Mouse (Mus musculus): ENCODE results near the gene Ankrd13d.

Gene Ankrd13d

GRCm38 (mm10) chr19:4282898-4283553 is at the start of gene Ankrd13d:
Gene Ankrd13d (minus strand): TSS chr19:4283137.
- DNase-seq = peak; percentile 94

DNA sequence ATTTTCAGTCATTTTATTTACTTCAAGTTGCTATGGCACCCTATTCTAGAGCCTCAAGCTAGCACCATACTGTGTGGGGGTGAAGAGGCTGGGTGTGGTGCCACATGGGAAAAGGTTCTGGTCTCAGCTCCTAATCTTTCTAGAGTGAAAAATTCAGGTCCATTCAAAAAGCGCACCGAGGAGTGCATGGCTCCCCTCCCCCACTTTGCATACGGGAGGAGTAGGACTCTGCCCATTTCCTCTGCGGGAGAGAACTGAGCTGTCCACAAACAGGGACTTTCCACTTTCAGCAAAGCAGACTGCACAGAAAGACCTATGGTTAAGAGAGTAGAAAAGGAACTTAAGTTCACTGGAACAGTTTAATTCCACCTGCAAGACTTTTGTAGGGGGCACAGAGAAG is 49.7 kb upstream of the Ankrd13d start:
- peak; percentile 62 for DNase-seq

DNA sequence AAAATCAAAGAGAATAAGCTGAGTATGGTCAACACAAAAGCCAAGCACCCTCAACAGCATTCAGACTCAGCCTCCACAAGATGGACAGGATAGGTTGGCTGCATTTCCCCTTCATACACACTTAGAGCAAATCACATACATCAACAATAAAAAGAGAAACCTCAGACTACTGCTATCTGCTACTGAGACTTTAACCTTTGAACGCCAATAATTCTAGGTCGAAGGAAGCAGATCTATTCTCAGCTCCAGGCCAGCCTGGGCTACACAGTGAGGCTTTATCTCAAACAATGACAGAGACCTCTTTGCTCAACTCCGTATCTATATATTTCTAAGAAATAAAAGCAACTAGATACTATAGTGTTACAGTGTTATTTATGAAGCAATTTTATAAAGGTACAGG is 48.3 kb upstream of the Ankrd13d start:
- no peak for DNase-seq

- no peak for DNase-seq
These were observed 47.7 kb upstream of the Ankrd13d start for GRCm38 (mm10) chr19:4330603-4331002.

DNA sequence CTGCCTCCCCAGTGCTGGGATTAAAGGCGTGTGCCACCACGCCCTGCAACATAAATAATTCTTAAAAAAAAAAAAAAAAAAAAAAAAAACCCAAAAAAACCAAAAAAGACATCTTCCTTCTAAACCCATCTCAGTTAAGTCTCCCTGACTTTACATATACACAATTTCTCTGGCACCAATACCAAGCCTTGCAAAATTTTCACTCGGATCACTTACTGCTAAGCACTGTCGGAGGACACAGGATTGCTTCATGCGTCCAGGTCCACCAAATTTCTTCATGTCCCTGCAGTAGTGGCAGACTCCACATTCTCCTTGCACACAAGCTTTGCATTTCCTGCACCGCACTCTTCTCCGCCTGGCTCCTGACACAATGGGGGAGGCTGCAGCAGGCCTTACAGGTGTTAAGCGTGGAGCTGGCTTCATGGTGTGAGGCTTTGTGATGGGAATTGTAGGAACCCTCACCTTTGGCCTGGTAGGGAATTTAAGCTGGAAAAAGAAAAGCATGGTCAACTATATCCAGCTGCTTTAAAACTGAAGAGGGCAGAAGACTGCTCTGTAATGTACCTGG is 45.9 kb upstream of the Ankrd13d start:
- DNase-seq = no peak

- DNase-seq = no peak
These were observed 43.9 kb upstream of the Ankrd13d start for GRCm38 (mm10) chr19:4326881-4327280.

DNA sequence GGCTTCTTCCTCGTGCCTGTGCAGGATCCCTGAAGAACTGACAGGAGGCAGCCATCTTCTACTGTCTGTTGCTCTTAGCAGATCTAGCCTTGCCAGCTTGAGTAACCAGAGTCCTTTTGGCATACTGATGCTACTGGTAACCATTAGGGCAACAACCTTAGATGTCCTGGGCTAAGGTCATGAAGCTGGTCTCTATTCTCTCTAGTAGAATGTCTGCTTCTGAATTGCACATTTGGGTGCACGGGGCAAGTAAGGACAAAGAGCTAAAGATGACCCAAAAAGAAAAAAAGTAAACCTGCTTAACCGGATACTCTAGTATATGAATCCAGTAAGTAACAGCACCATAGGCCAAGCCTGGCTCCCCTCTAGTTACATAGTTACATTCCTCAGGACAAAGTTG is 43.2 kb upstream of the Ankrd13d start:
- DNase-seq = no peak

DNA sequence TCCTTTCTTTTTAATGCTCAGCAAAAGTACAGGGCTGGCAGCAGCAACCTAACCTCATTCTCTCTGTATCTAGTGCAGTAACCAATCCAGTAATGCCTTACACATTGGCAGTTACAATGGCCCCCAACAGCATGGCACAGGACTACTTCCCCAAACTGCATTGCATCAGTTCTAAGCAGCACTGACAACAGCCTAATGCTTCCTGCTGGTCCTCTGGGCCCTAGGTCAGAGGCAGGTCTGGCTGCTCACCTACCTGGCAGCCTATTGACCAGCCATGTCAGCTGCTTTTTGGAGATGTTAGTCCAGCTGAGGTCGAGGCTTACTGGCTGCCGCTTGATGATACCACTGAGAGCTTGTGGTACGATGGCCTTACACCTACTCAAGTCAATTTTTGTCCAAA is 39.2 kb upstream of the Ankrd13d start:
- DNase-seq = no peak

- no peak for DNase-seq
These were observed 38.7 kb upstream of the Ankrd13d start for GRCm38 (mm10) chr19:4321622-4322021.

GRCm38 (mm10) chr19:4319272-4319671 is 36.3 kb upstream of the Ankrd13d start:
- no peak for DNase-seq

DNA sequence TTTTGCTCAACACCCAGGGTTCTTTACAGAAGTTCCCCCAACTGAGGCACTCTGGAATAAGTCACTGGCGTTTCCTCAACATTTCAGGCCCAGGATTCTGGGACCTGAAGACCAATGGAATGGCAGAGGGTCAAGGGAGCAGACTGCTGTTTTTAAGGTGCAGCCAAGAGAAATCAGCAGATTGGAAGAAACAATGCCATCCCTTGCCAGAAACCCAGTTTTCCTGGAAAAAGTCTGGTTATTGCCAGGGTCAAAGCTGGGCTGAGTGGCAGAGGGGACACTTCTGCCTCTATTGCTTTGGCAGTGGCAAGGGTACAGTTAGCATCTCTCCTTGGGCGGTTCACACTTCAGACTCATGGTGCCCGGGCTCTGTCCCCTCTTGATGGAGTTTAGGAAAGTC is 34.2 kb upstream of the Ankrd13d start:
- no peak for DNase-seq

DNA sequence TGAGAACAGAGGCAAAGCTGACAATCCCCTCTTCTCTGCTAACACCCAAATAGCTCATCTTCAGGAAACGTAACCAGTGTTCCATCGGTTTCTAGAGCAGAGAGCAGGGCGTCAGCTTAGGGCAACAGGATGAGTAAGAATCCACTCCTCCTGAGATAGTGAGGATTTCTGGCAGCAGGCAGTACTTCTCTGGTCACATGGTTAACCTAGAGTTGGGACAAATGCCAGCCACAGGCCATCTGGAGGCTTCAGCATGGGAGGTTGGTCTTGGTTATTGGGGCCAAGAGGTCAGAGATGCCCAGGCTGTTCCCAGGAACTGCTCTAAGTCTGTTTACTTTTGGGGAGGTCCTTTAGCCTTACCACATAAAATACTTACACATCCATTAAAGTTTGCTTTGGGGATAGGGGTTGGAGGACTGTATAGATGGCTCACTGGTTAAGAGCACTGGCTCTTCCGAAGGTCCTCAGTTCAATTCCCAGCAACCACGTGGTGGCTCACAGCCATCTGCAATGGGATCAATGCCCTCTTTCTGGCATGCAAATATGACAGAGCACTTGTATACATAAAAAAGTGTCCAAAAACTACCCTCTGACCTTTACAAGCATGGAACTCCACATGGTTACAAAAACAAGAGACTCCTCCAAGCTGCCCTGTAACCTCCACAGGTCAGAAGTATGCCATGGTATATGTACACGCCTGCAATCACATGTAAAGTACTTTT is 32.4 kb upstream of the Ankrd13d start:
- peak; percentile 47 for DNase-seq

DNA sequence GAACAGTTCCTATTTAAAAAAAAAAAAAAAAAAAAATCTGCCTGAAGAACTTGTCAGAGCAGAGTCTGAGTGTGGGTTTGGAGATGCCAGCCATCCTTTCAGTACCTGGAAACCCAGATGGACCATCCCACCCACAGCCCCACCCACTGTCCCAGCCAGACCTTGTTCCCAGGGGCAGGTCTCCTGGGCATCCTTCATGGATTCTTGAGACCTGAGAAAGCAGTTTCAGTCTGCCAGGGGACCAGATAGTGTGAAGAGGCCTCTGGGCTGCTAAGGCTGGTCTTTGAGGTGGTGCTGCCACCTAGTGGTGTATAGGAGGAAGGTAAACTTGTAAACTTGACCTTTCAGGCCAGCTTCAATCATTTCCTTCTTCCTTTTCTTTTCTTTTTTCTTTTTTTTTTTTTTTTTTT is 26.8 kb upstream of the Ankrd13d start:
- DNase-seq = peak; percentile 73

GRCm38 (mm10) chr19:4309302-4309701 is 26.4 kb upstream of the Ankrd13d start:
- DNase-seq = no peak

GRCm38 (mm10) chr19:4306190-4306577 is 23.2 kb upstream of the Ankrd13d start, which contains the start of gene Grk2:
Gene Grk2 (minus strand): TSS chr19:4306222.
- DNase-seq = peak; percentile 82

- DNase-seq = peak; percentile 53
These were observed 22.7 kb upstream of the Ankrd13d start for GRCm38 (mm10) chr19:4305491-4306189.

- DNase-seq = no peak
These were observed 22.0 kb upstream of the Ankrd13d start for GRCm38 (mm10) chr19:4304871-4305321.

DNA sequence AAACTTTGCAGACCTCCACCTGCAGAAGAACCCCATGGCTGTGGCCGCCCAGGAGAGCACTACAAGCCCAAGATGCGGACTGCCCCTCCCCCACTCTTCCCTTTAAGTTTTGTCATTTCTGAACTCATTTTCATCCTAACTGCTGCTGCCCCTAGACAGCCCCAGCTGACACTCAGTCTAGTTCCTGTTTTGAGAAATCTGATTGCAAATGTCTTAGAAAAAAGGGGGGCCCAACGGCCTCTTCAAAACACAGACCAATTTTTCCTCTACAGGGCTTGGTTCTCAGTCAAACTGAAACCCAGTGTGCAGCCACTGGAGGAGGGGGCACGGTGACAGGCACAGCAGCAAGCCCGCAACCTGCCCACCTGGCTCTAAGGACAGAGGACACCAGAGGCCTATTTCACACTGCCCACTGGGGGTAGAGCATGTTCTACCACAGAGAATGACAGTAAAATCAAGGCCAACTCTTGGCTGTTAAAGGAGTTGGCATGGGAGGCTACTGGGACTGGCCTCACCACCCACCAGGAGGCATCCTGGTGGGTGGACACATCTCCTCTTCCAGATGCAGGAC is 21.4 kb upstream of the Ankrd13d start:
- DNase-seq = peak; percentile 44

DNA sequence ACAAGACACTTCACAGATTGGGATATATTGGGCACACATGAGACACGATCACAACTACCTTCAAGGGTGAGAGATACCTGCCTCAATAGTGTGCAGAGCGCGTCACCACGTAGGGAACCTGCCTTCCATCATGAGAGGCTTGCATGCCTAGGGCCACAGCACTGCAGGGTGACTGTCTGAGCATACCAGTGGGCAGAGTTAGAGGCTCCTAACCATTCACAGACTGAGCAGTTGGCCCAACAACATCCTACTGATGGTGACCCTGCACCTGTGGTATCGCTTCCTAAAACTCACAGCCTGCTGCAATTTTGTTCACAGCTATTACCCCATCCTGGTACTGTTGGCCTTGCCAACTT is 20.7 kb upstream of the Ankrd13d start:
- DNase-seq = no peak

DNA sequence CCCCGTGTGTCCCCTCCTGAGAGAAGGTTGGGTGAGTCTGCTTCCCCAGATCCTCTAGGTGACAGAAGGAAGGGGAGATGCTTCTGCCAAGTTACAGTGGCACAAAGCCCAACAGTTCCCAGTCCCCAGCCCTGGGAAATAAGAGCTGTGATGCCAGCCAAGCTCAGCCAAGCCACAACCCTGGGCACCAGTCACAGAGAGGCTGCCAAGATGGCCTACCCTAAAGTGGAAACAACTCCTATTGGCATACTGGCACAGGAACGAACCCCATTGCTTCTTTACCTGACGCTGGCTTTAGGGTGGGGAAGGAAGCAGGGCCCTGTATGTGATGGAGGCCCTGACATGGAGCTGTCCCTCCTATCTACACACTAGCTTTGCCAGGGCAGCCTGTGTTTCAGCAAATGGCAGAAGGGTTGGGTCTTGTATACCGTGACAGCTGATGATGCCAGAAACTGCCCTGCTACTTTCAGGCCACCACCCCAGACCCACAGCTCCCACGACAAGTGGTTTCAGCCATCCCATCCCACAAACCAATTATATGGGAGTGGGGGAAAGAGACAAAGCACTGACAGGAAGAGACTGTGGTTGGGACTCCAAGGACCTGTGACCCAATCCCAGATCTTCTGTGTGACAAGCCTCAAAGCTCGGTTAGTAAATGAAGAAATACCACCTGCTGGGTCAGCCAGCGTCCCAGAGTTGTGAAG is 20.2 kb upstream of the Ankrd13d start:
- no peak for DNase-seq

- peak; percentile 81 for DNase-seq
These were observed 19.1 kb upstream of the Ankrd13d start for GRCm38 (mm10) chr19:4301735-4302651.
